Mouse (Mus musculus) kidney, adult 18-20 months (tissue): ENCODE results near the gene Mfap1b.
A peak's percentile ranks its signal among the peaks of the same experiment; 100 is the strongest.
"Not testable (repeated sequence)": the region's sequence is repeated elsewhere in the genome, so short reads cannot be mapped to it uniquely, and the experiment has no call there.

Experiments
- DNase-seq: peaks from one replicate; pipeline ENCODE4 v3.0.0; 2021

Mfap1b gene

DNA sequence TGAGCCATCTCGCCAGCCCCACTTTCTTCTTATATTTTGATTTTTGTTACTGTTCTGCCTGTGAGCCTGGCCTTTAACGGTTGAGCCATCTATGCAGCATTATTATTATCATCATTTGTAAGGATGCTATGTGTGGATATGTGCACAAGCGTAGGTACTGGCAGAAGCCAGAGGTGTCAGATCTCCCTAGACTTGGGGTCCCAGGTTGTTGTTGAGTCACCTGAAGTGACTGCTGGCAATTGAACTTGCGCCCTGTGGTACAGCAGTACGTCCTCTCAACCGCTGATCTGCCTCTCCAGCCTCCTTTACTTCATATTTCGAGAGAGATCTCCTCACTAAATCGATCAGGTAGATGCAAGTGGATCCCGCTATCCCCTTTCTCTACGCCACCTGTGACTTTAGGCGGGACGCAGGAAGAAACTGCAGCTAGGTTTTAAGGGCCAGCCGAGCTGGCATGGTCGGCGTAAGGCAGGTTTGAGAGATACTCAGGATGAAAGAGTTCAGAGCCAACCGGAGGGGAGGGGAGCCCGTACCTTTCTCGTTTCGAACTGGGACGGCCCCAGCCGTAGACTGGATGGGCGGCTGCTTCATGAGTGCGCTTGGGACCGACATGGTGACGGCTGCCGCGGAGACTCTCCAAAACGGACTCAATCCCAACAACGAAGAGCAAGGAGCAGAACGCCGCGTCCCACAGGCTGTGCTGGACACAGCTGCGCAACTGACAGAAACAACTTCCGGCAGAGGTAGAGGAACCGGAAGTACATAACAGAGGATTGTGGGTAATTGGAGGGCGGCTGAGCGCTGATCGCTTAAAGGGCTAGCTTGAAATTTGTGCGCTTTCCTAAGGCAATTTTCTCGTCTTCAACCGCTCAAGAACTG is at the start of gene Mfap1b:
TSS of gene Mfap1b (minus strand) at position 767 of the 879 bp plus-strand sequence.
- peak; percentile 80 for DNase-seq

DNA sequence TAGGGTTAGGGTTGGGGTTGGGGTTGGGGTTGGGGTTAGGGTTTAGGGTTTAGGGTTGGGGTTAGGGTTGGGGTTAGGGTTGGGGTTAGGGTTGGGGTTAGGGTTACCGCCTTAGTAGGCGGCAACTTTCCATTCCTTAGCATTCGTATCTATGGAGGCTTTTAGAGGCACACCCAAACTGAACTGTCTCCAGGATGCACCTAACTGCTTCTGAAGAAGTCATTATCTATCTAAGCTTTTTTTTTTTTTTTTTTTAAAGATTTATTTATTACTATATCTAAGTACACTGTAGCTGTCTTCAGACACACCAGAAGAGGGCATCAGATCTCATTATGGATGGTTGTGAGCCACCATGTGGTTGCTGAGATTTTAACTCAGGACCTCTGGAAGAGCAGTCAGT is 49.0 kb upstream of the Mfap1b start:
- not testable (repeated sequence) for DNase-seq

DNA sequence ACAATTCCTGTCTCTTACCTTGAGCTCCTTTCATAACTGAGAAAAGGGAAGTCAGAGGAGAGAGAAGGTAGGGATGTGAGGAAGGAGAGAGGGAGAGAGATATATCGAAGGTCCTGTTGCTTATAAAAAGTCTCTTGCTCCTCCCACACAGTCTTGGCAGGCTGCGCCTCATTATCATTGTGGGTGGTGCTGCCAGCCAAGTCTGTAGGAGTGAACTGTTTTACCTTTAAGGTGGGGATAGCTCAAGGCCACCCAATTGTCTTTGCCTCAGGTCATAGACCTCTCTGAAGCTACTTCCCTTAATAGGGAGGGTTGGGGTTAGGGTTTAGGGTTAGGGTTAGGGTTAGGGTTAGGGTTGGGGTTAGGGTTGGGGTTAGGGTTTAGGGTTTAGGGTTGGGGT is 48.1 kb upstream of the Mfap1b start:
- DNase-seq = no peak

DNA sequence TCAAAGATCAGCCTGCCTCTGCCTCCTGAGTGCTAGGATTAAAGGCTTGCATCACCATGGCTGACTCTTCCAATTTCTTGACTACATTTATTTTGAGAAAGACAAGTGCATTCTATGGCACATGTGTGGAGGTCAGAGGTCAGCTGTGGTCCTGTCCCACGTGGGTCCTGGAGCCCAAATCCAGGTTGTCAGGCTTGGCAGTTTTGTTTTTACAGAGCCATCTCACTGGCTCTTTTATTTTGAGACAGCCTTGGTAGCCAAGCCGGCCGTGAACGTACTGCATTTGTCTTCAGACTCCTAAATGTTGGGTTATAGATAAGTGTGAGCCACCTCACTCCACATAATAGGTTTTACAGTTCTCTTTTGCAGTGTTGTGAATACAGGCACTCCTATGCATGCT is 44.8 kb upstream of the Mfap1b start:
- not testable (repeated sequence) for DNase-seq

DNA sequence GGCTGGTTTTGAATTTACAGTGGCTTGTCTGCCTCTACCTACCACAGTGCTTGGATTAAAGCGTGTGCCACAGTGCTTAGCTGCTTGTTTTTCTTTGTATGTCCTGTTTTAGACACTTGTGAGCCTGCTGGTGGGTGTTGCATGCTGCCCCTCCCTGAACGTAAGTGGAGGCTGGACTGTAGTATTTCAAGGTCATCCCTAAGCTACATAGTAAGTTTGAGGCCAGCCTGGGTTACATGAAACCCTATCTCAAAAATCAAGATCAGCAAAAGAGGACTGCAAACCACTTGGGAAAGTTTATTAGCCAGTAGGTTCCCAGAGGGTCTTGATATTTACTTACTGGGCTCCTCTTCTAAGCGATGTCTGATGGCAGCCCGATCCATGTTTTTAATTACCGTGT is 44.2 kb upstream of the Mfap1b start:
- DNase-seq = no peak

DNA sequence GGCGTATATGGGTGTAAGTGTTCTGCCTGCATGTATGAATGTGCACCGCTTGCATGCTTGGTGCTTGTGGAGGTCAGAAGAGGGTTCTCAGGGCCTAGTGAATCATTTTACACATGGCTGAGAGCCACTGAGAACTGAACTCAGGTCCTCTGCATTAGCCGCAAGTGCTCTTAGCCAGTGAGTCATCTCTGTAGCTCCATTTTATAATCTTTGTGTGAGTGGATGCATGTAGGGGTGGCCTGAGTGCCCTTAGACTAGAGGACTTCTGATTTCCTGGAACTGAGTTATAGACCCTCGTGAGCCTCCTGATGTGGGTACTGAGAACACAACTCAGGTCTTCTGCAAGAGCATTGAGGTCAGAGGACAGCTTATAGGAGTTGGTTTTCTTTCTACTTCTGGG is 40.3 kb upstream of the Mfap1b start:
- DNase-seq = no peak

DNA sequence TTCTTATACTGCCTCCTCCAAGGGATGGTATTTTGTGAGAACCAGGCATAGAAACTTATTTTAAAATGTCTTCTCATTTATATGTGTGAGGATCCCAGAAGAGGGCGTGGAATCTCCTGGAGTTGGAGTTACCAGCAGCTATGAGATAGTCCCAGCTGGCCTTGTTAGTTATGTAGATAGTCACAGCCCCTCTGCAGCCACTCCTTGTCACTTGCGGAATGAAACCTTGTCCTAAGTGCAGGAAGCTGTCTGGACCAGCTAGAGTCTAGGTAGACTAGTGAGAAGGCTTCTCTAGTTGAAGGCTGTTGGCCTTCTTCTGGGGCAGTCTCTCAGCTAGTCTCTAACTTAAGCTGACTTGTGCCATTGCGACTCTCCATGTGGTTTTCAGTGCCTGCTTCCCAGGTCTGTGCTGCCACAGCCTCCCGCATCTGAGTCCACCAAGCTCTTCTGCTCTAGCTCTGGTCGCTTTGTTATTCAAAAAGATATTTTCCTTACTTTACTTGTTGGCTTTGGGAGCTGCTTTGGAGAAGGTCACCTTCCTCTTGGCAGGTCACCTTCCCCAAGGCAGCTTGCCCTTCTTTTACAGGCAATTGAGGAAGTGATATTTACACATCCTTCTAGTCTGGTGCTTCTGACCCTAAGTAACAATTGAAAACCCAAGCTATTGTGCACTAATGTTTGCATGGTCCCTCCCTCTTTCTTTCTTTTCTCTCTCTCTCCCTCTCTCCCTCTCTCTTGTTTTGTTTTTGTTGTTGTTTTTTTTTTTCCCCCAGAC is 39.3 kb upstream of the Mfap1b start:
- DNase-seq = not testable (repeated sequence)

DNA sequence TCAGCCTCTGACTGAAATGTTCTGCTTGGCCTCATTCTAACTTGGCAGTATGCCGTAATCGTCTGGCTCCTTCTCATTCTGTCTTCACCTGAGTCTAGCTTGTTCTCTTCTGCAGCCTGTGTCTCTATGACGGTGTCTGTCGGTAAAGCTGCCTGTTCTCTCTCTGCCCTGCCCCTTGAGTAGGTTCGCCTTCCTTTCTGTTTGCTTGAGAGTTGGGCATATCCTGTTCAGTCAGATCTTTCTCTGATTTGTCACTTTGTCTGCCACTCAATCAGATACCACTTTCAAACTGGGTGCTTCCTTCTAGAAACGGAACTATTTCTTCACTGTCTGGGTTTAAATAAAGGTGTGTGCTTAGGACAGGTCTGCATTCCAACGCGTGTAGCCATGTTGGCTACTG is 37.5 kb upstream of the Mfap1b start:
- no peak for DNase-seq

DNA sequence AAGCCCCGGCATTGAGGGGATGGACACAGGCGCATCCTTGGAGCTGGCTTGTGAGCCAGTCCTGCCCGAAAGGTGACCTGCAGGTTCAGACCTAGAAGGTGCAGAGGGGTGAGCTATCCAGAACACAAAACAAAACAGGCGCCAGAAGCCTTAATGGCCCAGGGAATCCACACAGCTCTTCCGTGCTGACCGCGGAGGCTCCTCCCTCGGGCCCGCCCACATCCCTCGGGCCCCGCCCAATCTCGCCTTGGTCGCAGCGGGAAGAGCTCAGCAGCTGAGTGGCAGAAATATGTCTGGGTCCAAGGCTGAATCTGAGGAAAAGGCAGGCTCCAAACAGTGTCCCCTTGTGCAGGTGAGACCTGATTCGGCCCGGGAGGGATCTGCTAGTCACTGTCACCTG is 35.7 kb upstream of the Mfap1b start:
- peak; percentile 83 for DNase-seq

DNA sequence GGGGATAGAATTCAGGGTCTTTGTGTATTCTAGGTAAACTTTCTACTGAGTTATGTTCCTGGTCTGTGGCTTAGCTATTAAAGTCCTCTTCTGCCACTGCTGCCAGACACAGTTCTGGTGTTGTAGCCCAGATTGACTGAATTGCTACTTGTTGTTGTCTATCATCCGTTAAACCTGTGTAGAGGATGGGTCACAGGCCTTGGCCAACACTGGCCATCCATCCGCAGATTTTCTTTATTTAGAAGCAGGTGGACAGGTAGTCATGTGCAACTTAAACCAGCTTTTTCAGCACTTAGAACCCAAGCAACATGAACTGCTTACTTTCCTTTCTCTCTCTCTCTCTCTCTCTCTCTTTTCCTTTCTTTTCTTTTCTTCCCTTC is 34.1 kb upstream of the Mfap1b start:
- DNase-seq = no peak

DNA sequence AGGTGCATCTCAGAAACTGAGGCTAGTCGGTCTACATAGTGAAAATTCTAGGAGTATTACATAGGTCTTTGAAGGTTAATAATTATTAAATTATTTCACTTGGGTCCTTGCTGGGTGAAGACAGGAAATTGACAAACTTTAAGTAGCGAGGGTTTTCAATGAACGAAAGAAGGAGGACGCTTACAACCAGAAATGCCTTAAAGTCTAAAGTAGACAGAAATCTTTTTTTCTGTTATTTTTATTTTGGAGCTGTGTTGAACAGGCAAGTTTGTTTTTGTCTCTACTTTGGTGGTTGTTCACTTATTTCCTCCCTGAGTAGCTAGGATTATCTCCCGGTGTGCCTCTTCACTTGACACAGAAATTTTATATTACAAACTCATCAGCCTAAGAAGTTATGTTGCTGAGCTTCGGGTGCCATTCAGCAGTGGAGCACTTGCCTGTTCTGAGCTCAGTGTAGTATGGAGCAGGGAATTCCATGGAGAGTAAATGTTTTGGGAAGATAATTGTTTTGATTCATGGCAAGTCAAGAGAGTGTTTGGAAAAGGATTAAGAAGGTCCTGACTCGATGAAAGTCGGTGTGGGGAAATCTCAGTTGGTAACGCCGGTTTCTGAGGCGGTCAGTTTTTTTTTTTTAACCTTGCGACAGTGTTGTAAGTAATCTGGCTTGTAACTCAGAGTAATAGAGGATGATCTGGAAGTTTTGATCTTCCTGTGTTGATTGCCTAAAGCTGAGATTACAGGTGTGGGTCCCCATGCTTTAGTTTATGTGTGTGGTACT is 33.5 kb upstream of the Mfap1b start:
- no peak for DNase-seq

DNA sequence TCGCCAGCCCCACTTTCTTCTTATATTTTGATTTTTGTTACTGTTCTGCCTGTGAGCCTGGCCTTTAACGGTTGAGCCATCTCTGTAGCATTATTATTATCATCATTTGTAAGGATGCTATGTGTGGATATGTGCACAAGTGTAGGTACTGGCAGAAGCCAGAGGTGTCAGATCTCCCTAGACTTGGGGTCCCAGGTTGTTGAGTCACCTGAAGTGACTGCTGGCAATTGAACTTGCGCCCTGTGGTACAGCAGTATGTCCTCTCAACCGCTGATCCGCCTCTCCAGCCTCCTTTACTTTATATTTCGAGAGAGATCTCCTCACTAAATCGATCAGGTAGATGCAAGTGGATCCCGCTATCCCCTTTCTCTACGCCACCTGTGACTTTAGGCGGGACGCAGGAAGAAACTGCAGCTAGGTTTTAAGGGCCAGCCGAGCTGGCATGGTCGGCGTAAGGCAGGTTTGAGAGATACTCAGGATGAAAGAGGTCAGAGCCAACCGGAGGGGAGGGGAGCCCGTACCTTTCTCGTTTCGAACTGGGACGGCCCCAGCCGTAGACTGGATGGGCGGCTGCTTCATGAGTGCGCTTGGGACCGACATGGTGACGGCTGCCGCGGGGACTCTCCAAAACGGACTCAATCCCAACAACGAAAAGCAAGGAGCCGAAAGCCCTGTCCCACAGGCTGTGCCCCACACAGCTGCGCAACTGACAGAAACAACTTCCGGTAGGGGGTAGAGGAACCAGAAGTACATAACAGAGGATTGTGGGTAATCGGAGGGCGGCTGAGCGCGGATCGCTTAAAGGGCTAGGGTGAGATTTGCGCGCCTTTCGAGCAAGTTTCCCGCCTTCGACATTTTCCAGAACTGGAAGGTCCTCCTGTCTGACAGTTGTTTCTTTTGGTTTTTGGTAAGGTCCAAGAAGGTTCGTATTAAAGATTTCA is 32.3 kb upstream of the Mfap1b start, which contains the start of the genes Mfap1a and Wdr76:
TSS of gene Mfap1a (minus strand) at position 724 of the 941 bp plus-strand sequence.
TSS of gene Wdr76 (plus strand) at position 782 of the 941 bp plus-strand sequence.
- peak; percentile 87 for DNase-seq

DNA sequence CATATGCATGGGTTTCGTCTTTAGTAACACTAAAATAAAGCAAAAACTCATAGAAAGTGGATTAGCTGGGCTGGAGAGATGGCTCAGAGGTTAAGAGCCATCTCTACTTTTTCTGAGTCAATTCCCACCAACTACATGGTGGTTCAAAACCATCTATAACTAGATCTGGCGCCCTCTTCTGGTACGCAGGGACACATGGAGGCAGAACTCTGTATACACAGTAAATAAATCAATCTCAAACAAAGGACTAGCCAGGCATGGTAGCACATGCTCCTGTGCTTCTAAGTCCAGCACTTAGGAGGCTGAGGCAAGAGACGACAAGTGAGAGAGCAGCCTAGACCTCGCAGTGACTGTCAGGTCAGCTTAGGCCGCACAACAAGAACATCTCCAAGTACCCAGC is 27.7 kb upstream of the Mfap1b start:
- DNase-seq = not testable (repeated sequence)

DNA sequence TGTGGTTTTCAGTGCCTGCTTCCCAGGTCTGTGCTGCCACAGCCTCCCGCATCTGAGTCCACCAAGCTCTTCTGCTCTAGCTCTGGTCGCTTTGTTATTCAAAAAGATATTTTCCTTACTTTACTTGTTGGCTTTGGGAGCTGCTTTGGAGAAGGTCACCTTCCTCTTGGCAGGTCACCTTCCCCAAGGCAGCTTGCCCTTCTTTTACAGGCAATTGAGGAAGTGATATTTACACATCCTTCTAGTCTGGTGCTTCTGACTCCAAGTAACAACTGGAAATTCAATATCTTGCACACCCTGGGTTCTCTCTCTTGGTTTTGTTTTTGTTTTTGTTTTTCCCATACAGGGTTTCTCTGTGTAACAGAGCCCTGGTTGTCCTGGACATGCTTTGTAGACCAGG is 10.5 kb upstream of the Mfap1b start:
- not testable (repeated sequence) for DNase-seq

DNA sequence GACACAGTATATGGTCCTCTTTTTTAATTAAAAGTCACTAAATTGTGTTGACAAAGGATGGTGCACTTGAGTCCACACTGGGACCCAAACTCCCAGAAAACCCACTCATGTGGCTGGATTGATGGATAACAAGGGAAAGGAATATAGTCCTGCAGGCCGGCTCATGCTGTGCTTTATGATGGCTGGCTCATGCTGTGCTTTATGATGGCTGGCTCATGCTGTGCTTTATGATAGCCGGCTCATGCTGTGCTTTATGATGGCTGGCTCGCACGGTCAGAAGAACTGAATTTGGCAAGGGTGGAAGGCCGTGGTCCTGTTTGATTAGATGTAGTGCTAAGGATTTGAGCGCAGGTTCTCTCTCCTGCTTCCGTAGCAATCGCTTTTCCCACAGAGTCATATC is 9.7 kb upstream of the Mfap1b start:
- DNase-seq = no peak

DNA sequence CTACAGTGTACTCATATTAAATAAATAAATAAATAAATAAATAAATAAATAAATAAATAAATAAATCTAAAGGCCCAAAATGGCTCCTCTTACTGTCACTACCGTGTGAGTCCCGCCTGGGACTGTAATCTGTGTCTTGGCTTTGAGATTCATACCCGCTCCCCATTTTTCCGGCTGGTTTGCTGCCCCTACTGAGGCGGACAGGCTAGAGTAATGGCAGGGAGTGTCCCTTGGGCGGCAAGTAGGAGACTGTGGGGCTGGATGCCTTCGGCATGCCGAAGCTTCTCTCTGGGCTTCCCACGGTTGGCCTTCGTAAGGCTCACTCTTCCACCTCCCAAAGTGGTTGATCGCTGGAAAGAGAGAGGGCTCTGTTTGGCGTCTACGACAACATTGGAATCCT is 7.0 kb upstream of the Mfap1b start:
- not testable (repeated sequence) for DNase-seq

DNA sequence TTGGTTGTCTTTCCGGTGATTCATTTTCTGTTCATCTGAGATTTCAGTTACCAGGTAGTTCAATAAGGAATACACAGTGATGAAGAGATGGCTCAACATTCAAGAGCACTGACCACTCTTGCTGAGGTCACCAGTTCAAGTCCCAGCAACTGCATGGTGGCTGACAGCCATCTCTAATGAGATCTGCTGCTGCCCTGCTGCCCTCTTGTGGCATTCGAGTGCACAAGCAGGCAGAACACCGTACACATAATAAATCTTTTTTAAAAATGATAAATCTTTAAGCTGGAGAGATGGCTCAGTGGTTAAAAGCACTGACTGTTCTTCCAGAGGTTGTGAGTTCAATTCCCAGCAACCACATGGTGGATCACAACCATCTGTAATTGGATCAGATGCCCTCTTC is 6.6 kb upstream of the Mfap1b start:
- peak; percentile 15 for DNase-seq

DNA sequence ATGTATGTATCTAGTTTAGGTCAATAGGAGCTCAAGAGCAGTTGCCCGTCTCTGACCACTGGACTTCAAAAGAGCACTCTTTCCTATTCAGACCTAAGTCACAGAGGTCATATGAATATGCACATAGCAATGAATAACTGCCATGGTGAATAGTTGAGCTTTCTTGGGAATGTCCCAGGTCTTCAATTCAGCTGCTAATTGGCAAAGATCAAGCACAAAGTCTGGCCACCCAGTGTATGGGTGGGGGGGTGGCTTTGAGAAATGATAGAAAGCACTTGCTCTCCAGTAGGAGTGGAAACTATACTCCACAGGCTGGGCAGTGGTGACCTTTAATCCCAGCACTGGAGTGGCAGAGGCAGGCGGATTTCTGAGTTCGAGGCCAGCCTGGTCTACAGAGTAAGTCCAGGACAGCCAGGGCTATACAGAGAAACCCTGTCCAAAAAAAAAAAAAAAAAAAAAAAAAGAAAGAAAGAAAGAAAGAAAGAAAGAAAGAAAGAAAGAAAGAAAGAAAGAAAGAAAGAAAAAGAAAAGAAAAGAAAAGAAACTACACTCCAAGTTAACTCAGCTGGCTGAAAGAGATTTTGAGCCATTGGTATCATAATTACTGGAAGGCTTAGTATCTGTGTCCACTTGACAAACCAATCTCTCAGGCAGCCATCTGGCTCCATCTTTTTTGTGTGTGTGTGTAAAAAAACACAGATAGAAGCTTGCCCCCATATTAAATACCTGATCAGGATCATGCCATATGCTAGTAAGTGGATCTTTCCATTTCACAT is 3.8 kb upstream of the Mfap1b start:
- DNase-seq = no peak

DNA sequence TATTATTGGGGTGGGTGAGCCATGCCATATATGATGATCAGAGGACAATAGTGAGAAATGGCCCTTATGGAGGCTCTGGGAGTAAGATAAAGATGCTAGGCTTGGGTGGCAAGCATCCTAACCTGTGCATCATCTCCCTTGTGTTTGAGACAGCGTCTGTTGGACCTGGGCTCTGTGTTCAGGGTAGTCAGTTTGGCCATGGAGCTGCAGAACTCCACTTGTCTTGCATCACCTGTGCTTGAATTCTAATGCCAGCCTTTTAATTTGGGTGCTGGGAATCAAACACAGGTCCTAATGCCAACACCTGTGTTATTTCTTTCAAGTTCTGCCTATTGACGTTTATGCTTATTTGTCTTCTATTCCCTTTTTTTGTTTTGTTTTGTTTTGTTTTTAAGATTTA is 1.4 kb upstream of the Mfap1b start:
- DNase-seq = not testable (repeated sequence)

DNA sequence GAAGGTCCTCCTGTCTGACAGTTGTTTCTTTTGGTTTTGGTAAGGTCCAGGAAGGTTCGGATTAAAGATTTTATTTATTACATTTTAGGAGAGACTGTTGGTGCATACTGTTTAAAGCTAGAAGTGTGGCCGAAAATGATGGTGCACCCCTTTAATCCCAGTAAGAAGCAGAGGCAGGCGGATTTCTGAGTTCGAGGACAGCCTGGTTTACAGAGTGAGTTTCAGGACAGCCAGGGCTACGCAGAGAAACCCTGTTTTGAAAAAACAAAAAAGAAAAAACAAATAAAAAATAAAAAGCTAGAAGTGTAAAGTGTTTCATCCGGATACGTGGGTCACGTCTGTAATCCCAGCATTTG is 291 bp upstream of the Mfap1b start:
- no peak for DNase-seq

DNA sequence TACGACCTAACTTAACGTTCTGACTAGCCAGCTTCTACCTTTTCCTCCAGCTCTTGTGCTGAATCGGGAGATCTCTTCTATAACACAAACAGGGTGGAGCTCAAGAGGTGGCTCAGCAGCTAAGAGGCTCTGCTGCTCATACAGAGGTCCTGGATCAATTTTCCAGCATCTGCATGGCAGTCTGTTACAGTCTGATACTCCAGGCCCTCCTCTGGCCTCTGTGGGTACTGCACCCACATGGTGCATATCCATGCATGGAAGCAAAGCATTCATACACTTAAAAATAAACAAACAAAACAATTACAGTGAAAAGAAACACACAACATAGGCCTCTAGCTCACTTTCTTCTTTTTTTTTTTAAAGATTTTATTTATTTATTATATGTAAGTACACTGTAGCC is 1.1 kb downstream of the Mfap1b start:
- DNase-seq = not testable (repeated sequence)
